Mouse (Mus musculus) mature B cell (primary cell): ENCODE data around the gene Grm1.

Source experiments
- in situ Hi-C: fragments of 300-500 bp; cut with MboI; formaldehyde crosslinking; loops from 2 replicates; pipeline ENCODE4 v1.14.3; 2019

Grm1 gene

GRCm38 (mm10) chr10:10827308-10827707, 254.8 kb downstream of the Grm1 start:
- in situ Hi-C loops = no loop called here

- in situ Hi-C loops = no loop called here
Measured at GRCm38 (mm10) chr10:10818061-10818460, 264.1 kb downstream of the Grm1 start.

DNA sequence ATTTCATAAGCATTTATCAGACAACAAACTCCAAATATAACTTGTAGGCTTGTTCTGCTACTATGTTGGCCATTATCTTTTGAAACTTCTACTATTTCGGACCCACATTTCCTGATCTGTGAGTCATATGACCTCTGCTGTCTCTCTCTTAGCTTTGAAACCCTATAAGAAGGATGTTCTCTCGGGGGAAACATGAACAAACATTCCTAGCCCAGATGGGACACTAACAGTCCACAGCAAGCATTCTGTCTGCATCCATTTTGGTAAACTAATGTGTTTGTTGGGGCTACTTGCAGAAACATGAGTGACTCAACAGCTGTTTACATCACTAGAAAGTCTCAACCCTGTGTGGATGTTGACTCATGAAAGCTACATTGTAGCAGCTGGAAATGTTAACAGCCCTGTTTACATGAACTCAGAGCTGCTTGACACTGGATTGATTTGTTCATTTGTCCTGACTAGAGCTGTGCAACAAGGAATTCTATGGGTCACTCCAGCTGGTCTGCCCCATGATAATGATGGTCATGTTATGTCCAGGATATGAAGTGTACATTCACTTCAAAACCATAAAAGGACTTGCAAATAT, 267.4 kb downstream of the Grm1 start:
- in situ Hi-C loops = no loop called here

DNA sequence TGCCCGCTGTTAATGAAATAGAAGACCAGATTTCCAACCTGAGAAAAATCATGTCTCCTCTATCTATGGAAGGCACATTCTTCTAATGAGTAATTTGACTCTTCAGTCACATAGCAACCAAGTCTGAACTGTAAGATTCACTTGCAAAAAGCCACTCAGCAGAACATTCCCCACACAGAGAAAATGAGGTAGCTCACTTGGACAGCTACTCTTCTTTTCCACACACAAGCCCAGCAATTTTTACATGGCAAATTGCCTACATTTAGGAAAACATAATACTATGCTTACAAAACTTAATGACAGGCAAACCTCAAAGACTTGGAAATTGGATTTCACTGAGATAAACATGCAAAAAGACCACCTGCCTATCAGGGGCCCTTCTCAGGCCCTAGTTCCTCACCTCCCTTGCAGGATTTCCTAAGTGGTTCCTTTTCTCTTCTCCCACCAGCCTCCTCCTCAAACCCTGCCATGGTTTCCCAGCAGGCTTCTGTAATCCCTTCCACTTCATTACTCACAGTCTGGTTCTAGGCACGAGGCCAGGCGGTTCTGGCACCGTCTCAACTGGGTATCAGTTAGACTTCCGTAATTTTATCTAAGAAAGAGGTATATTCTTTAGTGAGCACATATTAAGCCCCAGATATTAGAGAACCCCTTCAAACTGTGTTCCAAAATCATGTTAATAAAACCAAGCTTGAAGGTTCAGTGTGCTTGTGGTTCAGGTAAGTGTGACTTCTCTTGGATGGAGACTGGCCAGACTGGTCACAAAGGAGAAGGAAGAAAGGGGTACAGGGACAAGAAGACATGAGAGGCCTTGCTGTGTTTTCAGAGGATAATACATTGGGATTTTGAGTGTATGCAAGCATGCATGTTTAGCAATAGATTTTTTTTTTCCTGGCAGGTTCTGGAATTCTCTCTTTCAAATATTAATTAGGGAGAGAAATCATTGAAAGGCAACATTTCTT, 269.1 kb downstream of the Grm1 start:
- in situ Hi-C loops = no loop called here

DNA sequence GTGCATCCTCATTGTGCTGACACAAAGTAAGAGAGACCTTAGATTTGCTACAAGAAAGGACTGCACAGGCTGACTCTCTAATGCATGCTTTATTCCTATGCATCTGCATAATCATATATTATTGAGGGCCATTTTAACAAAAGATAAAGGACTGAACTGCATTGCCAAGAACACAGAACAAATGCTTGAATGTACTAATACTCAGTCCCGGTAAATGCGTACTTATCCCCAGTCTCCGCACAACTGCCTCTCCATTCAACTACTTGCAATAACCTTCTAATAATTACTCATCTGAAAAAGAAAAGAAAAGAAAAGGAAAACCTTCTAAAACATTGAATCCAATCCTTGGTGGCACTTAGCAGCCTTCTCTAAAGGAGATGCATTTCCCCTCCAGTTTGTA, 272.4 kb downstream of the Grm1 start:
- in situ Hi-C loops = no loop called here

DNA sequence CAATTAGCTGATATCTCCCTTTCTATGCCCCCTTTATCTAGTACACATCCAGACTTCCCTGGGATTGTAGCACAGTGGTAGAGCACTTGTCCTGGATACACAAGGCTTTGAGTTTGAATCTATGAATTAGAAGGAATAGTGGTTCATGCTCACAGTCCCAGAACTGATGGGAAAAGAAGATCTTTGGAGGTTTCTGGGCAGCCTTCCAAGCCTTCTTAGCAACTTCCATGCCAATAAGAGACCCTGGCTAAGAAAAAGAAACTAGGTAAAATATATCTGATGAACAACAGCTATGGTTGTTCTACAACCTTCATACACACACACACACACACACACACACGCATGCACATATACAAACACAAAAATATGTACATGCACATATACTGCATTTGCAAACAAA, 286.8 kb downstream of the Grm1 start:
- in situ Hi-C loops = no loop called here

DNA sequence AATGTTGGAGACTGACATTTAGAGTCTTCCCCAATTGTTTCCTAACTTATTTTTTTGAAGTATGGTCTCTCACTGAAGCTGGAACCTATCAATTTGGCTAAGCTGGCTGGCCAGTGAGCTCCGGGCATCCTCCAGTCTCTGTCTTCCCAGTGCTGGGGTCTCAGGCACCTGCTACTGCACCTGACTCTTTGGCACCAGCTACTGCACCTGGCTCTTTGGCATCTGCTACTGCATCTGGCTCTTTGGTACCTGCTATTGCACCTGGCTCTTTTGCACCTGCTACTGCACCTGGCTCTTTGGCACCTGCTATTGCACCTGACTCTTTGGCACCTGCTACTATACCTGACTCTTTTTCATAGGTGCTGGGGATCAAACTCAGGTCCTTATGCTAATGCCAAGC, 291.7 kb downstream of the Grm1 start:
- in situ Hi-C loops = no loop called here

- in situ Hi-C loops = no loop called here
Measured at GRCm38 (mm10) chr10:10789967-10790366, 292.2 kb downstream of the Grm1 start.

GRCm38 (mm10) chr10:10787906-10788416, 294.2 kb downstream of the Grm1 start:
- in situ Hi-C loops = no loop called here

DNA sequence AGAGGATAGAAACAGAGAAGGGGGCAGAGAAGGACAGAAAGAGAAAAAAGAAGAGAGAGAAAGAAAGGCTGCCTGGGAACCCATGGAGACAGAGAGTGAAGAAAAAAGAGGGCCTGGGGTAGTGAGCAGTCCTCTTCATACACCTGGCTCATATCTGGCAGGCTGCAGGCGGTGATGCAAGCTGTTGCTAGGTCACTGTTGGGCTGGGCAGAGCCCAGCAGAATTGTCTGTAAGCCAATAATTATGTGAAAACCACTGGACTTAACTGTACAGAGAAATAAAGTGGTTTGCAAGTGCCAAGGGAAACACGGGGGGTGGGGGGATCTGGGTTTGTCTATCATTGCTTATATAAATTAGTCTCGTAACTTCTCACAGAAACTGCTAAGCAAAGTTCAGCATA, 297.0 kb downstream of the Grm1 start:
- in situ Hi-C loops = no loop called here

GRCm38 (mm10) chr10:10774827-10775226, 307.3 kb downstream of the Grm1 start:
- in situ Hi-C loops = no loop called here

DNA sequence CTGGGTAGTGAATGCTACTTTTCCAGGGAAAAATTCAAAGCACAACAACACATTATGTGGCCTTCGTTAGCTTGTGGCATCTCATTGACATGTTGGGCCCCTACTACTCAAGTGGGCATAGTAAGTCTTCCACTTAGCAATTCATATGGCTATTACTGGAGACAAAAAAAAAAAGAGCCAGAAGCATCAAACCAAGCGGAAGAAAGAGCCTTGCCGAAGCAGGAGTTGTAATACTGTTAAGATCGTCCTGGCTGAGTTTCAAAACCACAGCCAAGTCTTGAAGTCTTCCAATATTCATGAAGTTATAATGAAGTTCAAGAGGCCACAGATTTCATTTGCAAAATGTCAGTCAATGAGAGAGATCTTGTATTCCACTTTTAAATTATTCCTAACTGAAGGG, 319.1 kb downstream of the Grm1 start:
- in situ Hi-C loops = no loop called here

DNA sequence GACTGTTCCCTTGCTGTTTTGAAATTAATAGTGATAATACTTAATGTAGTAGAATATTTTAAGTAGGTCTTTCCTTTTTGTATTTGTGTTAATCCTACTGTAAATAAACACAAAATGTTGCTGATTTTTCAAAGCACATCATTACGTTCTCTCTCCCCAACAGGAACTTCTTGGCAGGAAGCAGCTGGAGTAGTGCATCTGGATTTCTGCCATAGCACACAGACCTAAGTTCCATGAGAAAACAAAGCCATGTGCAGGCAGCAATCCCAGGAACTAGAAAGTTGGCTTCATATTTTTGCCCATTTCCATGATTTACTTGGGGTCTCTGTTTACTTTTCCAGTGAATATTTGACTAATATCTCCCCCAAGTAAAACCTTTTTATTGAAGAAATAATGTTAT, 320.9 kb downstream of the Grm1 start:
- in situ Hi-C loops = no loop called here

DNA sequence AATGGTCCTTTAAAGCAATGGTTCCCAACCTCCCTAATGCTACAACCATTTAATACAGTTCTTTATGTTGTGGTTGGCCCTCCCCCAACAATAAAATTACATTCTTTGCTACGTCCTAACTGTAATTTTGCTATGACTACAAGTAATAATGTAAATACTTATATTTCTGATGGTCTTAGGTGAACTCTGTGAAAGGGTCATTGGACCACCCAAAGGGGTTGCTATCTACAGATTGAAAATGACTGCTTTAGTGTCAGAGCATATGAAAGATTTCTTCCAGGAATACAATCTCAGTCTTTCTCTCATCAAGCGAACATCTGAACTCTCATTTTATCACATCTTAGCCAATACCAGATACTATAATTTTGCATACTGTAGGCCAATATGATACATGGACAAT, 321.4 kb downstream of the Grm1 start:
- in situ Hi-C loops = no loop called here

- in situ Hi-C loops = no loop called here
Measured at GRCm38 (mm10) chr10:10751033-10751432, 331.1 kb downstream of the Grm1 start.

- in situ Hi-C loops = no loop called here
Measured at GRCm38 (mm10) chr10:10744097-10744496, 338.1 kb downstream of the Grm1 start.

GRCm38 (mm10) chr10:10742172-10742571, 340.0 kb downstream of the Grm1 start:
- in situ Hi-C loops = no loop called here

- in situ Hi-C loops = no loop called here
Measured at GRCm38 (mm10) chr10:10741314-10741713, 340.8 kb downstream of the Grm1 start.

DNA sequence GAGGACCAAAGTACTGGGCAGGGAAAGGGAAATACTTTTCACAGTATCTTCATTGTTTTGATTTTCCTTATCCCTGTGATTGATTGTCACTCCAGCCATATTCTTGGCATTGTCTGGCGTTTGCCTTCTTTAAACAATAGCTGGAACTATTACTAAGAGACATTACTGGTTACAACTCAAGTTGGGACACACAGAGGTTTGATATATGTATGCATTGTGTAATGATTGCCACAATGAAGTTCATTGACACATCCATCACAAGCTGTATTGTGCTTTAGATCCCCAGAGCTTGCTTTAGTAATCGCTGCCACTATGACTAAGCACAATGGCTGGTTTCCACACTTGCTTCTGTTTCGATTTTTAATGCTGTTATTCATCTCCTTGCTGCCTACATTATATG, 341.4 kb downstream of the Grm1 start:
- in situ Hi-C loops = no loop called here

DNA sequence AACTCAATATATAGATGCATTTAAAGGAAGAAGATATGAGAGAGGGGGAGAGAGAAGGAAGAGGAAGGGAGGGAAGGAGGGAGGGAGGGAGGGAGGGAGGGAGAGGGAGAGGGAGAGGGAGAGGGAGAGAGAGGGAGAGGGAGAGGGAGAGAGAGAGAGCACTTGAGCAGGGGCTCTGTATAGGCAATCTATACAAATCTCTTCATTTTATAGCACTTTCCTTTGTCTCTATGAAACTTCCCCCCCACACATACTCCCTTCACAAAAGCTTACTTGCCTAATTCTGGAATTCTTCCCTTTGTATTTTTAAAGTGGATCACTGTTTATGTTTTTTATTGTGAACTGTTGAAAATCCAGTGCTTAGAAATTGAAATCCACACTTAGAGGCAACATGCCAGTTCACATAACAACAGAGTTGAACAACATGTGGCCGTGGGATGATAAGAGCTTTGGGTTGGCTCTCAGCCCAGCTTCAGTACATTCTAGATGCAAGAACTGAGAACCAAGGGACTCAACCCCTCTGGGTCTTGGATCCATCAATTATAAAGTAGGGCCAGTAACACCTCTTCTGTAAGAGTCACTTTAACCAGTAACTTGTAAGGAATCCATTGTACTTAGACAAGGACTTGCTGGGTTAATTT, 345.0 kb downstream of the Grm1 start:
- in situ Hi-C loops = no loop called here

DNA sequence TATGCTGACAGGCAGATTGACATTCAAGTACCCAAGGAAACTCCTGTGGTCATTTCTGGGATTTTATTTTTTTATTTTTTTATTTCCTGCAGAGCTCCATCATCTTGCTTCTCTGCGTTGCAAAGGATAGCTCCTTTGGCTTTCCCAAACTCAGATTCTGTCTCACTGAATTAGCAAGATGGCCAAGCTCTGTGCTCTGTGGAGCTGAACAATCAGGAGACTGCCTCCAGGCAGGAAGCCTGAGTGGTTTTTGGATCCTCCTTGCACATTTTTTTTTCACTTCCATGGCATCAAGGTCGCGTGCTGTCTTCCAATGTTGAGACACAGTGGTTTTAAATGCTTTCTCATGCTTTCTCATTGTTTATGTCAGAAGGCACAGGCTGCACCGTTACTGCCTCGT, 347.6 kb downstream of the Grm1 start:
- in situ Hi-C loops = no loop called here

GRCm38 (mm10) chr10:10733092-10733491, 349.1 kb downstream of the Grm1 start:
- in situ Hi-C loops = no loop called here

GRCm38 (mm10) chr10:10726501-10726900, 355.7 kb downstream of the Grm1 start:
- in situ Hi-C loops = no loop called here
